Mouse (Mus musculus): ENCODE data around the gene Anapc2. TPM values are rescaled to one million over a fixed set of nuclear protein-coding genes. Genes with fewer than 3 reads are reported as not detected.

The Anapc2 gene
- total RNA-seq (2015; ENCODE audit: low replicate concordance) (8.4 and 12.9 TPM in 2 replicates), total RNA-seq (2017; ENCODE audit: low replicate concordance) (9.2 and 18.7 TPM in 2 replicates)

- peak; percentile 89 for ATAC-seq (replicated peaks; ENCODE audit: low FRiP score, poor library complexity, severe bottlenecking)
Observed at GRCm38 (mm10) chr2:25271827-25272511, at the start of gene Anapc2, which contains the start of gene Ssna1. Gene Anapc2, plus strand, starts transcription at chr2:25272478. Gene Ssna1, minus strand, starts transcription at chr2:25272438.

- ATAC-seq (replicated peaks; ENCODE audit: low FRiP score, poor library complexity, severe bottlenecking): peak; percentile 69
Observed at GRCm38 (mm10) chr2:25223681-25224491, 48.4 kb upstream of the Anapc2 start.

- ATAC-seq (replicated peaks; ENCODE audit: low FRiP score, poor library complexity, severe bottlenecking): no peak
Observed at GRCm38 (mm10) chr2:25224492-25224765, 47.8 kb upstream of the Anapc2 start, which contains the start of gene Tubb4b. Gene Tubb4b, minus strand, starts transcription at chr2:25224702.

GRCm38 (mm10) chr2:25224766-25225752 is 47.2 kb upstream of the Anapc2 start:
- peak; percentile 77 for ATAC-seq (replicated peaks; ENCODE audit: low FRiP score, poor library complexity, severe bottlenecking)

- no peak for ATAC-seq (replicated peaks; ENCODE audit: low FRiP score, poor library complexity, severe bottlenecking)
Observed at GRCm38 (mm10) chr2:25225811-25226379, 46.4 kb upstream of the Anapc2 start.

- ATAC-seq (replicated peaks; ENCODE audit: low FRiP score, poor library complexity, severe bottlenecking): no peak
Observed at GRCm38 (mm10) chr2:25226864-25227263, 45.4 kb upstream of the Anapc2 start.

GRCm38 (mm10) chr2:25227406-25227805 is 44.9 kb upstream of the Anapc2 start:
- ATAC-seq (replicated peaks; ENCODE audit: low FRiP score, poor library complexity, severe bottlenecking): no peak

GRCm38 (mm10) chr2:25228431-25228889 is 43.8 kb upstream of the Anapc2 start:
- peak; percentile 46 for ATAC-seq (replicated peaks; ENCODE audit: low FRiP score, poor library complexity, severe bottlenecking)

GRCm38 (mm10) chr2:25228995-25229530 is 43.2 kb upstream of the Anapc2 start:
- ATAC-seq (replicated peaks; ENCODE audit: low FRiP score, poor library complexity, severe bottlenecking): no peak

- no peak for ATAC-seq (replicated peaks; ENCODE audit: low FRiP score, poor library complexity, severe bottlenecking)
Observed at GRCm38 (mm10) chr2:25229582-25229981, 42.7 kb upstream of the Anapc2 start.

- no peak for ATAC-seq (replicated peaks; ENCODE audit: low FRiP score, poor library complexity, severe bottlenecking)
Observed at GRCm38 (mm10) chr2:25230581-25230980, 41.7 kb upstream of the Anapc2 start.

- ATAC-seq (replicated peaks; ENCODE audit: low FRiP score, poor library complexity, severe bottlenecking): no peak
Observed at GRCm38 (mm10) chr2:25231038-25231437, 41.2 kb upstream of the Anapc2 start.

- ATAC-seq (replicated peaks; ENCODE audit: low FRiP score, poor library complexity, severe bottlenecking): no peak
Observed at GRCm38 (mm10) chr2:25233421-25233820, 38.9 kb upstream of the Anapc2 start.

- ATAC-seq (replicated peaks; ENCODE audit: low FRiP score, poor library complexity, severe bottlenecking): no peak
Observed at GRCm38 (mm10) chr2:25234050-25234449, 38.2 kb upstream of the Anapc2 start, which contains the start of gene Slc34a3. Gene Slc34a3, minus strand, starts transcription at chr2:25234364.

GRCm38 (mm10) chr2:25234551-25235220 is 37.6 kb upstream of the Anapc2 start:
- ATAC-seq (replicated peaks; ENCODE audit: low FRiP score, poor library complexity, severe bottlenecking): no peak

- ATAC-seq (replicated peaks; ENCODE audit: low FRiP score, poor library complexity, severe bottlenecking): no peak
Observed at GRCm38 (mm10) chr2:25236614-25237013, 35.7 kb upstream of the Anapc2 start, which contains the start of gene Rnf224. Gene Rnf224, minus strand, starts transcription at chr2:25236787.

- no peak for ATAC-seq (replicated peaks; ENCODE audit: low FRiP score, poor library complexity, severe bottlenecking)
Observed at GRCm38 (mm10) chr2:25237522-25237921, 34.8 kb upstream of the Anapc2 start.

GRCm38 (mm10) chr2:25238106-25238505 is 34.2 kb upstream of the Anapc2 start:
- ATAC-seq (replicated peaks; ENCODE audit: low FRiP score, poor library complexity, severe bottlenecking): no peak

Data from erythroblast, adult 5-6 weeks (primary cell).